Mouse (Mus musculus) left cerebral cortex, postnatal 36 days (tissue): ENCODE measurements around the gene S100pbp. TPM values are rescaled to one million over a fixed set of nuclear protein-coding genes. Genes with fewer than 3 reads are reported as not detected.

Experiments
- DNase-seq, 2 experiments: peaks; one replicate each; pipeline ENCODE4 v3.0.0; 2021 to 2022; ENCODE audit warnings: low spot score in 2 of 2, mixed read lengths in 1 of 2
- intact Hi-C: fragments of 180-260 bp; cut with DNase I; formaldehyde crosslinking; loops from one replicate; pipeline ENCODE4 v1.15.1; 2025
- total RNA-seq, 2 experiments: library from RNA; stranded (reverse); gene quantifications; 2 replicates each; pipeline ENCODE4 v1.2.3; 2021

Gene S100pbp
- total RNA-seq, 2 experiments from 2014 or later, result 33.9 to 36.0 TPM

DNA sequence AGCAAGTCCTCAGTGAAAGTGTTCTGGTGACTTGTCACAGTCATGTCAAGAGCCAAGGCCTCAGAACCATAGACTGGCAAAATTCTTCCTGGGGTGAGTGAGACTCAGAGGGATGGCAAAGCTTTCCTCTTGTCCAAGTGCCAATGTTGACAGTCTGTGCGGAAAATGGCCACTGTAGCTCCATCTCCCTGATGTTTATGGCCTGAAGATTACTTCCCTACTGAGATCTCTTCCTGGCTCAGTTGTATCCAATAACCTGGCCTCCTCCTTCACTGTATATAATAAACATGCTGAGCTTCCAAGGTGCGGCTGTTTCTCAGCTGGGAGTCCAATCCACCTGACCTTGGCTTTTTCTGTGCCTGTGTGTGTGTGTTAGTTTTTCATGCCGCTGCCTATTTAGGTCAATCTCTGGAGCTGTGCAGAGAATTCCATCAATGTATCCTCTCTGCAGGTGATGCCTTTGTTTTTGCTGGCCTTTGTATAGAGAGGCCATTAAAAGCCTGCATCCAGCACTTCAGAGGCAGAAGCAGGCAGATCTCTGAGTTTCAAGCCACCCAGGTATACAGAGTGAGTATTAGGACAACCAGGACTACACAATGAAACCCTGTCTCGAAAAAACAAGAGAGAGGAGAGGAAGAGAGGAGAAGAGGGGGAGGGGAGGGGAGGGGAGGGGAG, 27.8 kb downstream of the S100pbp start:
- intact Hi-C loops, result no loop called here
- no peak for DNase-seq

DNA sequence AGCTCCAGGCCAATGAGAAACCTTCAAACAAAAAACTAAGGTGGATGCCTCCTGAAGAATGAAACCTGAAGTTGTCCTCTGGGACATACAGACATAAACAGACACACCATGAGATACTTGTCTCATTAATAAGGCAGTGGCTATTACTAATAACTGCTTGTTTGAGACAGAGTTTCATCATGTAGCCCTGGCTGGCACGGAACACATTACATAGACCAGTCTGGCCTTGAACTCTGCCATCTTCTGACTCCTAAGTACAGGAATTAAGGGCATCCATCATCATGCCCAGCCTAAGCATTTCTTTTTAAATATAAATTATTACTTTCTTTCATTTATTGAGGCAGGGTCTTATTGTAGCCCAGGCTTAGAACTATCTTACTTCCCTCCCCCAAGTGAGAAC, 28.5 kb downstream of the S100pbp start:
- DNase-seq, result no peak
- intact Hi-C loops, result no loop called here

DNA sequence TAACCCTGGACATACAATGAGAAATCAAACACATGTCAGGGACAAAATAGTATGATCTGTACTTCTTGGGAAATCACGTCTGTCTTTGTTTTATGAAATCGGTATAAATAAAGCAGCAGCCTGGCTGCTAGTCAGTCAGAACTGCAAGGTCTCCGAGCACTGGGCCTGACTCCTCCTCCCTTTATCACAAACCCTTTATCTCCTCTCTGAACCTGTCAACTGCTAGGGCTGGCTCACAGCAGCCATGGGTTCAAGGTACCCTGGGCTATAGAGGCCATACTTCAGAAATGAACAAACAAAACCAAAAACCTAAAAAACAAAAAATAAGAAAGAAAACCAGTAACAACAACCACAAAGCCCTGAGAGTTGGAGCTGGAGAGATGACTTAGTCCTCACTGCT, 31.0 kb downstream of the S100pbp start:
- DNase-seq, result no peak
- intact Hi-C loops, result no loop called here

DNA sequence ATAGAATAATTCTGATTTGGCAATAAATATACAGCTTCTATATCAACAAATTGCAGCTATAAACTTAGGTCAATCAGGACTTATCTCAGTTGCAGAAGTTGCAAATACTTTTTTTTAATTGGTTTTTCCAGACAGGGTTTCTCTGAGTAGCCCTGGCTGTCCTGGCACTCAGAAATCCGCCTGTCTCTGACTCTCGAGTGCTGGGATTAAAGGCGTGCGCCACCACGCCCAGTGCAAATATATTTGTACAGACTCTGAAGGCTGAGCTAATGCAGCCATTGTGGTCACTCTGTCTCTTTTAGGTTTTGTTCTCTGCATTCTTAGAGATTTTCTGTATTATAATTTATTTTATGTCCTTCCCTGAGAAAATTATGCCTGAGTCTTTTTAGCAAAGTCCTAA, 32.0 kb downstream of the S100pbp start:
- DNase-seq, result no peak
- intact Hi-C loops, result no loop called here

DNA sequence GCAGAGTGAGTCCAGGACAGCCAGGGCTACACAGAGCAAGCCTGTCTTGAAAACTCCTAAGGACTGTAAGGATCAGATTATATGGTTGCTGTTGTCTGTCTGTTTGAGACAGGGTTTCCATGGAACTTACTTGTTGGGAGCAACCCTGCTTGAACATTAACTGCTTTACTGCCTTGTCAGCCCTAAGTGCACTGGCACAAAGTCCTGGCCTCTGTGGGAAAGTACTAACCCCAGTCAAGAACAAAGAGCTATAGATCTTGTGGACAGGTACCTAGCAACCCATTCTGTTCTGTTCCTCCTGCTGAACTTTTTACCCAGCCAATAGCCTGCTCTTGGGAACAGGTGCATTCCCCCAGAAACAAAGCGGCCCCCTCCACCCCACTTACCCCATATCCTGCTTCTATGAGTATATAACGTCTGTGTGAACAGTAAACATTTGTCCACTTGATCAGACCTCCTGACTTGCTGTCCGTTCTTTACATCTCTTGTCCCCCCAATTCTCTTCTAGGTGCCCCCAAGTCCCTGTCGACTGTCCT, 38.2 kb downstream of the S100pbp start:
- DNase-seq, result no peak
- intact Hi-C loops, result no loop called here

DNA sequence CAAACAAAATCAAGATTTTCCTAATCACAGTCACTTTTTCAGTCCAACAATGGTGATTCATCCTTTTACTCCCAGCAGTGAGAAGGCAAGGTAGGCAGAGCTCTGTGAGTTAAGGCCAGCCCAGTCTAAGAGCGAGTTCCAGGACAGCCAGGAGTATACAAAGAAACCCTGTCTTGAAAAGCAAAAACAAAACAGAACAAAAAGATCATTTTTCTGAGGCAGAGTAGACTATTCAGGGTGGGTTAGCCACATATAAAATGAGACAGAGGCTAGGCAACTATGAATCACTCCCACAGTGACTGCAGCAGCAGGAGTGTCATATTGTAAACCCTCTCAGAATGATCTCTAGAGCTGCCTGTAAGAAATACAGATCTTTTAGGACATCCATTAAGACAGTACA, 40.2 kb downstream of the S100pbp start:
- intact Hi-C loops, result loop anchor here (5.0 kb wide), 1 partner anchor 128 kb away; no protein-coding TSS in a partner anchor
- DNase-seq, result no peak

DNA sequence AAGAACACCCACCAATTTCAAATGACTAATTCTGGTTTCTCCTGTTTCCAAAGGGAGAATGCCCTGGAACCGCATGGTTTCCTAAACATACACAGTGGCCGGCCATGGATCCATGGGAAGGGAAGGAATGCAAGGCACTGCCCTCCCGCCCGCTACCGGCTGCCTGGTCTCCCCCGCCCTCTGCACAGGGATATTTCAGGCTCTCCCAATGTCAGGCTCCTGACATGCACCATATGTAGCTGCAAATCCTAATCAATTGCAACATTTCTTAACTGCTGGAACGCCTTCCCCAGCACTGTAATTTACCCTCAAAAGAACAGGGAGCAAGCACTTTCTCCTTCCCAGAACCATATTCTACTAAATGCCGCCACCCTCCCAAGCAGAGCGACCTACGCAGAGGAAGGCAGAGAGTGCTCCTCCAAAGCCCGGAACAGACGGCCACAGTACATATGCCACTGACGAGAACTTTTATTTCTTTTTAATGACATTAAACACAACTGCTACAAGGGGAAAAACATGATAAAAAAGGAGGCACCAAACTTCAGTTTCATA, 41.9 kb downstream of the S100pbp start:
- DNase-seq, result no peak
- intact Hi-C loops, result loop anchor here (5.0 kb wide), 1 partner anchor 130 kb away; no protein-coding TSS in a partner anchor

DNA sequence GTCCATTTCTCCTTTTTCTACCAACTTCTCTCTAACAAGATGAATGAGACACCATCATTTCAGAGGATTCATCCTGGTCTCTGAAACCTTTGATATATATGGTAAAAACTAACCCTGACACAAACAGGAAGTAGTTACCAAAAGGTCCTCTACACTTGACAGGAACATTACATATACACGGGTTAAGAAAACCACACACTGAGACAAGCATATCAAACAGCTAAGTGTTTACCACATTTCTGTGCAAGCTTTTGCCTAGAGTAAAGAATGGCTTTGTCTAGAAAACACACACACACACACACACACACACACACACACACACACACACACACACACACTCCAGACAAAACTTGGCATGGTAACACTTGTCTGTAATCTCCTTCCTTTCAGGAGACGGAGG, 43.1 kb downstream of the S100pbp start:
- intact Hi-C loops, result loop anchor here (5.0 kb wide), 1 partner anchor 131 kb away; no protein-coding TSS in a partner anchor
- DNase-seq, result no peak

DNA sequence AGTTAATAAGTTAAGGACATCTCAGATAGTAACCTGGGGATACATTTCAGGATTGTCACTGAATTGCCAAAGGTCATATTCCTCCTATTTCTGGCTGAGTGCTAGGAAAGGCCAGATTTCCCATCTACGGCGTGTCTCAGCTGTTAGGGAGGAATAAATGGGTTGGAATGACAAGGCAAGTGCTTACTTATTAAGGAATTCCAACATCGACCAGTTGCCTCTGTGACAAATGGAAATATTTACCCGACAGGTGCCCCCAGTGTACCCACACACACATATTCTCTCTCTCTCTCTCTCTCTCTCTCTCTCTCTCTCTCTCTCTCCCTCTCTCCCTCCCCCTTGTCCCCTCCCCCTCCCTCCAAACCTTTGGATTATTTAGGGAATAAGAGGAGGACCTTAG, 43.6 kb downstream of the S100pbp start:
- no peak for DNase-seq
- intact Hi-C loops, result loop anchor here (5.0 kb wide), 1 partner anchor 131 kb away; no protein-coding TSS in a partner anchor

DNA sequence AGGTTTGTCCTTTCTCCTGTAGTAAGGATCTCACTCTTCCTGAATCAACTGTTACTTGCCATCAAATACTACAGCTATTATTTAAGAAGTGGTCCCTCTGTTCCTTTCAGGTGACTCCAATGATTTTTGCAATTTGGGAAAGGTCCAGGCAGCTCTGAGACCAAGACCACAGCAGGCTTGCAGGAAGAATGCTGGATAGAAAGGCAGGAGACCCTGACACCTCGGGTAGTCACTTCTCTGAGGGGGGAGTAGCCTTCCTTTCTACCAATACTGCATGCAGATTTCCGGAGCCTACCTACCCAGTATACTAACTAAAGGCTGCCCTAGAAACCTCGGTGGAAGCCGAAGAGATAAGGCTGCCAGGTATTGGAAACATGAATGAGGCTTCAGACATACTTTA, 44.1 kb downstream of the S100pbp start:
- intact Hi-C loops, result loop anchor here (5.0 kb wide), 1 partner anchor 132 kb away; no protein-coding TSS in a partner anchor
- no peak for DNase-seq

DNA sequence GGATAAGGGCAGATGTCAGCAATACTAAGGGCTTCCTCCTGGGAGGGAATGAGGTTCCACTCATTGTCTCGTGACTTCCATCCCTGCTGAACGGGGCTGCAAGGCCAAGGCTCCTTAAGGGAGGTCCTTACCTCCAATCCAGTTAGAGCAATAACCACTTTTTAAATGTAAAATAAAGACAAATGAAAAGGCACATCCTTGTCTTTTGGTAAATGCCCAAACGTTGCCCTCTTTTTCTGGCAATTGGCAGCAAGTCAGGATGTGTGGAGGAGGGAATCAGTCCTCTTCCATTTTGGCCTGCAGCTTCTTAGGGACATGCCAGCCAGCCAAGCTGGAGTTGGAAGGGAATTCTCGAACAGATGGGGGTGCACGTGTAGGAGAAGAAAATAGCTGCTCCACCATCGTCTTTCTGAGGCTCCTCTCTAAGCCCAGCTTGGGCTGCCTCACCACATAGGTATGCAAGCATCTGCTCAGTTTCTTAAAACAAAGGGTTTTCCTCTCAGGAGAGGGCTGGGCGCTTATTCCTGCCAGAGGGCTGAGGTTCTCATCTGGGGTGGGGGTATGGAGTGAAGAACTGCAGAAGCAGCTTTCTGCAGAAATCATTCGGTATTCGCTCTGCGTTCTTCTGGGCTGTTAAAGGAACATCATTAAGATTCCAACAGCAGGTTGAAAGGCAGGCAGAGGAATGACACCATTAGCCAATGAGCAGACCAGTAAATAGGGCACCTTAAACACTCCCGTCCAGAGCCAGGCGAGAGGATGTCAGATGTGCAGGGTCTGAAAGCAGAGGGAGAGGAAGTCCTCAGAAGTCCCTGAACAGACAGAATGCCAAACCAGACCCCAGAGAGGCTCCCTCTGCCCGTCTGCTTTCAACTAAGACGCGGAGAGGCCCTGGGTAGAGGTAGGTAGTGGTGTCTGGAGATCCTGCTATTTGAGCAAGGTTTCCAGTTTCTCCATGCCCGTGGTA, 44.8 kb downstream of the S100pbp start:
- intact Hi-C loops, result loop anchor here (5.0 kb wide), 1 partner anchor 133 kb away; no protein-coding TSS in a partner anchor
- DNase-seq, result peak; percentile 91

DNA sequence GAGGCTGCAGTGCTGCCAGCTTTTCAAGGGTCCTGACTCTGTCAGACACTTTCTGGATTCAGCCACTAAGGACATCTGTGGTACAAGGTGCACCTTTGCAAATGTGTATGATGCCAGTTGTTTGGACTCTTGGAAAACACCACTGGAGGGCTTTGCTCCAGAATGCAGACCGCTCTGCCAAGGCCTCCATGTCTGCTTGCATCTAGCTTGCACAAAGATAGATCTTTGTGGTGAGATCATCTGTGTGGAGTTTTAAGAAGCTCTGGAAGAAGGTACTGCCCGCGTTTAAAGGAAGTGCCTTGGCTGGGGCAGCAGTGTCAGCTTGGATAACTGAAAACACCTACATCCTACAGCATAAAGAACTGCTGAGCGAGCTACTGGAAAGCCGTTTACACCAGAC, 46.0 kb downstream of the S100pbp start:
- DNase-seq, result no peak
- intact Hi-C loops, result no loop called here

DNA sequence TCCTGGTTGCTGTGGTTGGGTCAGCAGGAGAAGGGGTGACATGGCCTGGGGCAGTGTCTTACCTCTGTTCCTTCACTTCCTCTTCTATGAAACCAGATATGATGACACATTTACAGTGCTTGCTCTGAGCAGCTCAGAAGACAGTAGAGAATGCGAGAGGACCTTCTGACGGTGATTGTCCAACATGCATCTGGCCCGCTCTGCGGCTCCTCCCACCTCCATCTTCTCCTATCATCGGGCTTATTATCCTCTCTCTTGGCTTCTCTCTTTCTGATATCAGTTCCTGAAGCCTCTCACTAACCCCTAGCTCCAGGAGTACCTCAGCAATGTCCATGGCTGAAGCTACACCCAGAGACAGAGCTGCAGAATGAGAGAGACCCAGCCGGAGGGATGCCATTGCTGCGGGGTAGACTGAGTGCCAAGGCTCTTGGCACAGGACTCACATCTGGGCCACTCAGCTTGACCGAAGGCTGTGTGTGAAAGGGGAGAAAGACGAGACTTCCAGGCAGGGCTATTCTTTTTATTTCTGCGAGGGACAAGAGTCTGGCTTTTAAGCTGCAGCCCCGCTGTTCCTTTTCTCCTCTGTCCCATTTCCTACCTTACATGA, 47.0 kb downstream of the S100pbp start:
- DNase-seq, result no peak
- intact Hi-C loops, result no loop called here

DNA sequence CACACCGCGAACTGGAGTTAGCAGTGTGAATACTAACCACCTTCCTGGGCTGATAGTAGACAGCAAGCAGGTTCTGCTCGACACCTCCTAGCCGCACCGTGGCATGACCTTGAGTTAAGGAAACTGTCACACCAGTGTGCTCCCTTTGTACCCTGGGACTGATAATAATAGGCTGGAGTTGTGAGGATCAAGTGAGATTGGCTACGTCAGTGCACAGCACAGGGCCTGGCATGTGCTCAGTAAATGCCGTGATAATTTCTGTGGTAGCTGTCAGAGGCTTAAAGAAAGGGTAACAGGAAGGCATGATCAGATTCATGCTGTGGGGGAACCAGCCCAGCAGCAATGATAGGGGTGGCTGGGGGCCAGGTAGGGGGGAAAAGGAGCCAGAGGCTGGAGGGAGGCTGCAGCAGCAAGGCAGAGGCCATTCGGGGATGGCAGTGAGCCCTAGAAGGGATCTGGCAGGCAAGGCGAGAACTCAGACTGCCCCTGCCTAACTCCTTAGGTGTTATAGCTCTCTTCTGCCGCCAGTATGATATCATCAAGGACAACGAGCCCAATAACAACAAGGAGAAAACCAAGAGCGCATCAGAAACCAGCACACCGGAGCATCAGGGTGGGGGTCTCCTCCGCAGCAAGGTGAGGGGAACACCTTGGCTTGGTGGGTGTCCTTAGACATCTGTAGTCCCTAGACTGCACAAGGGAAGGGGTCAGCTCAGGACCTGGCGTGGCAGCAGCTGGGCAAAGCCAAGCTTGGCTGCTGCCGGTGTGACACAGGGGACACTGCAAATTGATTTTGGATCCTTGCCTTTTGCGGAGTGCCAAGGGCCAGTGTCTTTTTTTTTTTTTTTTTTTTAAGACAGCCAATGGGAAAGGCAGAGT, 47.7 kb downstream of the S100pbp start:
- intact Hi-C loops, result no loop called here
- DNase-seq, result no peak

DNA sequence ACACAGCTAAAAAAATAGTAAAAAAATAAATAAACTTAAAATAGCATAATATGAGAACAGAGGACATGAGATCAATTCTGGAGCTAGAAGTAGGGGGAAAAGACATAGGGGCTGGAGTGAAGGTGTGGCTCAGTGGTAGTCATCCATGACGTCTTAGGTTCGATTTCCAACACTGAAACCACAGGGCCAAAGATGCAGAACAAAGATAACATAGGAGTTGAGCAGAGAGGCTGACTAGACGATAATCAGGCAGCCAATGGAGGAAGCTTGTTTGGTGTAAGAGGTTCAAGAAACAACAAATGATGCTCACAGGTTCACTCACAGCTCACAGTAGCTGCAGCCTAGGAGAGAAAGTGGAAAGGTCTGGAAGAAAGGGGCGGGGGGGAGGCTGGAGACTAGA, 48.7 kb downstream of the S100pbp start:
- no peak for DNase-seq
- intact Hi-C loops, result no loop called here

DNA sequence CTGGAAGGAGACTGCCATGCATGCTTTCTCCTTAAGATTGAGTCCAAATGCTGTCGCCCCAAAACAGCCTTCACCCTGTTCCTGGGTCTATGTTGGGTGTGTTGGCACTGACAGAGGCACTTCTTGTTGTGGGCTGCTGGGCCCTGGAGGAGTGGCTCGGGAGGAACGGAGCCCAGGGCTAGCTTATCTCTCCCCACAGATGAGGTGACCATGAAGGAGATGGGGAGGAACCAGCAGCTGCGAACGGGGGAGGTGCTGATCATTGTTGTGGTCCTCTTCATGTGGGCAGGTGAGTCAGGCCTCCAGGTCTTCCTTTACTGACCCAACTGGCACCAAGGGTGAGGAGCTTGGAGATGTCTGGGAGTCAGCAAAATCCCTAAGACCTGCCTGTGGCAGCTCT, 49.9 kb downstream of the S100pbp start:
- intact Hi-C loops, result loop anchor here (5.0 to 10.0 kb wide), 2 partner anchors 48 to 315 kb away; partner anchors contain the start of genes S100pbp and Yars
- no peak for DNase-seq

DNA sequence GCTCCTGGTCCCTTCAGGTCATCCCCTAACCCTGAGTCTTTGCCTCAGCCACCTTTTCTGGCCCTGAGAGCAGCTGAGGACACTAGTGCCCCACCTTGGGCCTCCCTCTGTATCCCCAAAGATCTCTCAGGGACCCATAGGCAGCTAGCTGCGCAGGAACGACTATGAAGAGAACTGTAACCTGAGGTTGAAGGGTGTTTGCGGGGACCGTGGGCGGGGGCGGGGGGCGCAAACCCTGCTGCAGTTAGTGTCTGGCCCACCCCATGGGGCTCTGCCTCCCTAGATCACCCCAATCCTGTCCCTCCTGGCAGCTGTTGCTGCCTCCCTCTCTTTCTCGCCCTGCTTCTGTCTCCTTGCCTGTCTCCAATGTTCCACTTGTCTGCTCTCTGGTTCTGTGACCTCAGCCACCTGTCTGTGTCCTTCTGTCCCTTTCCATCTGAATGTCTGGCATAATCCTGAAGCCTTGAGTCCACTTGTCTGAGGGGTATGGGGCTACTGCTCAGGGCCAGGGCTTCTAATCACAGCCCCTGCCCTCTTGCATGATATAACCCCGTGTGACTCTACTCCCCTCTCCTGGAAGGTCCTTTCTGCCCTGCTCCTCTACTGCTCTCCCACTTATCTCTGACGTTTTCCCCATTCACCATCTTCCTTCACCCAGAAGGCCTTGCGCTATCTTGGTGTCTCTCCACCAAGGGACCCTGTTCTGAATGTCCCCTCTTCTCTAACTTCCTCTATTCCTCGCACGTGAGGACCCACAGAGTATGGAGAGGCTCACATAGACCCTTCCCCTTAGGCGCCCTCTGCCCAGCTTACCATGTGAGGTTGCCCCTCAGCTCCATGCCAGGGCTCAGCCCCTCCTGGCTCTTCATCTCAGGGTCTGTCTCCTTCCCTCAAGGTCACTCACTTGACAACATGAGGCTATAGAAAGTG, 51.9 kb downstream of the S100pbp start:
- intact Hi-C loops, result loop anchor here (5.0 to 10.0 kb wide), 2 partner anchors 50 to 317 kb away; partner anchors contain the start of genes S100pbp and Yars
- no peak for DNase-seq
